Mouse (Mus musculus) lung, postnatal 0 days (tissue): ENCODE measurements around the gene Mpnd.

Experiments
- CTCF ChIP-seq: IDR thresholded peaks from 2 replicates; pipeline ENCODE4 v1.5.1; 2016; ENCODE audit warnings: antibody characterized with exemption, mild to moderate bottlenecking
- EP300 ChIP-seq: IDR thresholded peaks from 2 replicates; pipeline ENCODE4 v1.6.1; 2016; ENCODE audit warnings: antibody characterized with exemption, mild to moderate bottlenecking, control low read depth

GRCm38 (mm10) chr17:56017848-56018247 is 12.3 kb downstream of the Mpnd start:
- TF ChIP-seq EP300 (no peak), CTCF (no peak)
